Mouse (Mus musculus) heart, adult 11 months (tissue): ENCODE results near the gene Ampd2.

ENCODE experiments used
- DNase-seq: peaks from one replicate; pipeline ENCODE4 v3.0.0; 2022

Gene Ampd2

GRCm38 (mm10) chr3:108086470-108086979 is at the start of gene Ampd2:
Gene Ampd2, minus strand, starts transcription at chr3:108086651.
- DNase-seq: peak; percentile 99

GRCm38 (mm10) chr3:108134701-108135100 is 48.2 kb upstream of the Ampd2 start:
- DNase-seq: peak; percentile 94

GRCm38 (mm10) chr3:108132484-108132883 is 46.0 kb upstream of the Ampd2 start:
- DNase-seq: peak; percentile 80

GRCm38 (mm10) chr3:108131821-108132220 is 45.4 kb upstream of the Ampd2 start:
- peak; percentile 91 for DNase-seq

GRCm38 (mm10) chr3:108131216-108131615 is 44.8 kb upstream of the Ampd2 start:
- DNase-seq: peak; percentile 55

- DNase-seq: no peak
Observed at GRCm38 (mm10) chr3:108129804-108130203, 43.4 kb upstream of the Ampd2 start.

GRCm38 (mm10) chr3:108129367-108129766 is 42.9 kb upstream of the Ampd2 start:
- DNase-seq: peak; percentile 73

- peak; percentile 79 for DNase-seq
Observed at GRCm38 (mm10) chr3:108128520-108128919, 42.1 kb upstream of the Ampd2 start.

GRCm38 (mm10) chr3:108126327-108126726 is 39.9 kb upstream of the Ampd2 start:
- peak; percentile 68 for DNase-seq

- peak; percentile 25 for DNase-seq
Observed at GRCm38 (mm10) chr3:108124131-108124530, 37.7 kb upstream of the Ampd2 start.

GRCm38 (mm10) chr3:108123242-108123641 is 36.8 kb upstream of the Ampd2 start:
- peak; percentile 58 for DNase-seq

- peak; percentile 45 for DNase-seq
Observed at GRCm38 (mm10) chr3:108121101-108121500, 34.6 kb upstream of the Ampd2 start.

- peak; percentile 68 for DNase-seq
Observed at GRCm38 (mm10) chr3:108117465-108117864, 31.0 kb upstream of the Ampd2 start.

- DNase-seq: peak; percentile 90
Observed at GRCm38 (mm10) chr3:108113591-108114289, 27.3 kb upstream of the Ampd2 start.

- DNase-seq: peak; percentile 60
Observed at GRCm38 (mm10) chr3:108112666-108113065, 26.2 kb upstream of the Ampd2 start.

- peak; percentile 81 for DNase-seq
Observed at GRCm38 (mm10) chr3:108112246-108112645, 25.8 kb upstream of the Ampd2 start.

- peak; percentile 87 for DNase-seq
Observed at GRCm38 (mm10) chr3:108111320-108111719, 24.9 kb upstream of the Ampd2 start.

- DNase-seq: no peak
Observed at GRCm38 (mm10) chr3:108105281-108105680, 18.8 kb upstream of the Ampd2 start.

- DNase-seq: no peak
Observed at GRCm38 (mm10) chr3:108102075-108102474, 15.6 kb upstream of the Ampd2 start.

- no peak for DNase-seq
Observed at GRCm38 (mm10) chr3:108101594-108101993, 15.1 kb upstream of the Ampd2 start.

- no peak for DNase-seq
Observed at GRCm38 (mm10) chr3:108098316-108098715, 11.9 kb upstream of the Ampd2 start.

- no peak for DNase-seq
Observed at GRCm38 (mm10) chr3:108097656-108098055, 11.2 kb upstream of the Ampd2 start.

GRCm38 (mm10) chr3:108096726-108097125 is 10.3 kb upstream of the Ampd2 start:
- DNase-seq: no peak

- no peak for DNase-seq
Observed at GRCm38 (mm10) chr3:108096226-108096625, 9.8 kb upstream of the Ampd2 start.
